Mouse (Mus musculus): ENCODE results near the gene Tcte1.

DNA sequence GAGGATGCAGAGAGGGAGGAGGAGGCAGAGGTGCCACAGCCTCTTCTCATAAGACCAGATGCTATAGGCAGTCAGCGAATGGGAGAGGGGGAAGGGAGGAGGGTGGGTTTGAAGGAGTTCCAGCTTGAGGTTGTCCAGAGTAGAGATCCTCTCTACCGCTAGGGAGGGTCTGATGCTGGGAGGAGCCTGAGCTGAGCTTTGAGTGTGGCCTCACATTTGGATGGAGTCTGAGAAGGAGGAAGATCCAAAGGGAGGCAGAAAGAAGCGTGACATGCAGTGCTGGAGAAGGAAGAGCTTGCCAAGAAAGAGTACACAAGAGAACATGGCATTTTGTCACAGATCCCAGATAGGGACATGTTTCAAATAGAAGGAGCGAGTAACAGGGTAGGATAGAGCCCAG is 15.2 kb downstream of the Tcte1 start:
- TF ChIP-seq GATA1 (IDR thresholded peaks at IDR 0.05; ENCODE audit: low read length) (no peak), TAL1 (IDR thresholded peaks at IDR 0.05; ENCODE audit: low read length) (no peak)
